Comparison of ENCODE assay signal across 16 mouse cellular contexts in genomic region chr5:151192266-151192665, GRCm38 (mm10).
"Had no signal": no experiment of that assay in that cellular context is flagged by ENCODE, and none has a peak within 500 bp of the region (broad histone marks: within the 10 kb centered on the region; RNA-seq: fewer than 3 reads in every experiment).

No protein-coding gene starts in this region.

- H3K27me3 ChIP-seq: neural tube, embryonic 12.5 days had no signal

- DNase-seq: liver, postnatal 0 days; lung, embryonic 14.5 days; lung, postnatal 14 days; lung, postnatal 36 days; right cerebral cortex, postnatal 14 days; spleen, adult 18-20 months; thymus, adult 18-20 months; thymus, postnatal 14 days; thymus, postnatal 36 days had no signal

- H3K4me2 ChIP-seq: liver, embryonic 15.5 days; lung, embryonic 14.5 days; midbrain, embryonic 11.5 days; midbrain, embryonic 13.5 days; neural tube, embryonic 12.5 days had no signal

- ATAC-seq: liver, postnatal 0 days; midbrain, embryonic 13.5 days; midbrain, embryonic 16.5 days had no signal

- H3K4me3 ChIP-seq: liver, embryonic 15.5 days; megakaryocyte, embryonic 14.5 days; midbrain, embryonic 13.5 days; neural tube, embryonic 12.5 days had no signal

- H3K9me3 ChIP-seq: liver, embryonic 15.5 days; midbrain, embryonic 13.5 days; neural tube, embryonic 12.5 days had no signal

- H3K9ac ChIP-seq: liver, embryonic 15.5 days; liver, postnatal 0 days; lung, embryonic 14.5 days; midbrain, embryonic 13.5 days; neural tube, embryonic 12.5 days had no signal

- H3K36me3 ChIP-seq: liver, embryonic 15.5 days; midbrain, embryonic 13.5 days; neural tube, embryonic 12.5 days had no signal

- H3K27ac ChIP-seq: liver, embryonic 15.5 days; macrophage; midbrain, embryonic 13.5 days; neural tube, embryonic 12.5 days had no signal

- H3K4me1 ChIP-seq: neural tube, embryonic 12.5 days had no signal
